Mouse (Mus musculus): ENCODE results near the gene Gm11111.

- TF ChIP-seq CTCF (IDR thresholded peaks at IDR 0.05; ENCODE audit: low read depth, low read length) (no peak), POLR2A (IDR thresholded peaks at IDR 0.05; ENCODE audit: borderline replicate concordance, low read depth, low read length) (no peak)
Observed at GRCm38 (mm10) chr5:98541333-98541732, 11.2 kb upstream of the Gm11111 start.

All from bone marrow macrophage, adult 2 months (primary cell).